Mouse (Mus musculus) thymus, adult 2 months (tissue): ENCODE measurements around the gene Paqr9. TPM values are rescaled to one million over a fixed set of nuclear protein-coding genes. Genes with fewer than 3 reads are reported as not detected.

Source experiments
- DNase-seq: peaks from one replicate; pipeline ENCODE4 v3.0.0; 2021
- H3K27ac ChIP-seq: fragments of 200-500 bp; 2 replicates; pipeline ENCODE4 v1.5.1; 2012; ENCODE audit warnings: low read length, control low read depth; ENCODE audit not compliant: control insufficient read depth, insufficient read depth
- H3K27me3 ChIP-seq: fragments of 200-500 bp; 2 replicates; pipeline ENCODE4 v1.6.1; 2012; ENCODE audit warnings: mild to moderate bottlenecking, low read length, moderate library complexity, mixed read lengths; ENCODE audit not compliant: control insufficient read depth, insufficient read depth
- H3K36me3 ChIP-seq: fragments of 200-500 bp; 2 replicates; pipeline ENCODE4 v1.6.1; 2012; ENCODE audit warnings: mild to moderate bottlenecking, low read length, moderate library complexity; ENCODE audit not compliant: control insufficient read depth, insufficient read depth
- H3K4me1 ChIP-seq: fragments of 200-500 bp; replicated peaks from 2 replicates; pipeline ENCODE4 v1.6.1; 2012; ENCODE audit warnings: low read length; ENCODE audit not compliant: control insufficient read depth, insufficient read depth
- H3K4me3 ChIP-seq: fragments of 200-500 bp; 2 replicates; pipeline ENCODE4 v1.5.1; 2012; ENCODE audit warnings: mild to moderate bottlenecking, low read length, control low read depth, moderate library complexity; ENCODE audit not compliant: control insufficient read depth, insufficient read depth
- CTCF ChIP-seq: fragments of 200-500 bp; IDR thresholded peaks from 2 replicates; pipeline ENCODE4 v1.5.1; 2012; ENCODE audit warnings: mild to moderate bottlenecking, control low read depth, low read length, moderate library complexity, borderline replicate concordance; ENCODE audit not compliant: control insufficient read depth, poor library complexity, insufficient read depth; ENCODE audit errors: extremely low read depth
- POLR2A ChIP-seq: fragments of 200-500 bp; IDR thresholded peaks from 2 replicates; pipeline ENCODE4 v1.6.1; 2012; ENCODE audit warnings: mild to moderate bottlenecking, low read length, control low read depth, moderate library complexity; ENCODE audit not compliant: control insufficient read depth, poor library complexity, insufficient read depth; ENCODE audit errors: extremely low read depth
- WGBS: fragments of 180-500 bp; shearing (Covaris S2); methylation state at CpG from one replicate; pipeline ENCODE4 v1.1.7; 2018; 5-methylcytosine and 5-hydroxymethylcytosine counted together
- polyA plus RNA-seq: library from polyadenylated mRNA; depleted of rRNA; stranded (reverse); fragments of >200 nt; gene quantifications from 2 replicates; pipeline ENCODE4 v1.2.3, GENCODE M21; 2012

Paqr9 gene
- polyA plus RNA-seq, 1 experiment, result 4.9 TPM

DNA sequence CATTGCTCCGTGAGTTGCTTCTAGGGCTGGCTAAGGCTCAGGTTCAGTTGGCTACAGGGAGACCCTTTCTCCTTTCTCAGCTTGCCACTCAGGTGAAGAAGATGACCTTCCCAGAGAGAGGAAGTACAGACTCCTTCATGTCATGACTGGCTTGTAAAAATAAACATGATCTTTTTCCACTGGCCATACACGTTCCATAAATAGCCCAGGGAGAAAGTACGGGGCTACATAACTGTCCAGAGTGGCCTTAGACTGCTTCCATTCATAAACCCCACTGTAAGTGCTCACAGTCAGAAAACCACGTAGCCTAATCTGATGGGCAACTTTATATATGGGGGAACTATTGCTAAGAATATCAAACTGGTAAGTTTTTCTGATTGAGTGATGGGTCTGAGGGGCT, 4.6 kb downstream of the Paqr9 start:
- TF ChIP-seq POLR2A (no peak), CTCF (no peak)
- H3K36me3 ChIP-seq, result no peaks in the 10 kb centered on the region
- peaks cover 3% of the 10 kb centered on the region; the same call in 1 of the 2 replicates for H3K27me3 ChIP-seq
- no peaks in the 10 kb centered on the region; the same call in 1 of the 2 replicates for H3K4me1 ChIP-seq
- 80% methylated on average over 4 of the region's 4 CpGs for WGBS
- H3K27ac ChIP-seq, result no peak overlapping the region
- no peak for DNase-seq
- no peak overlapping the region for H3K4me3 ChIP-seq

DNA sequence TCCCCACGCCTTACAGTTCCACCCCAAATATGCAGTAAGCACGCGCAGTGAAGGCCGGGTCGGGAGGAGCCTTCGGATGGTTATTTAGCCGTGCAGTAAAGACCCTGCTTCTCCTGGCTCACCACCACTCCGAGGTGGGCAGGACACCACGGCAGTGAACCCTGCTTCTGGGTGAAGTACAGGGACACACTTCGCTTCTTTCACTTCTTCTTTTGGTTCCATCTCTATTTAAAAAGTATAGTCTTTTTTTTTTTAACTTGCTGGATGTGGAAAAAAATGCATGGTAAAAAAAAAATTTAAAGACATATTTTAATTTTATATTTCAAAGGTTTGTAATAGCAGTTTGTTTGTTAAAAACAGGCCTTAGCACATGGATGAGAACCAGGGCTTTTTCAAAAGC, 6.9 kb downstream of the Paqr9 start:
- 73% methylated on average over 10 of the region's 10 CpGs for WGBS
- H3K4me1 ChIP-seq, result no peaks in the 10 kb centered on the region
- H3K36me3 ChIP-seq, result no peaks in the 10 kb centered on the region
- DNase-seq, result no peak
- TF ChIP-seq CTCF (no peak), POLR2A (no peak)
- H3K27ac ChIP-seq, result no peak overlapping the region
- 0 out of 2 replicates have a peak, but pooled peaks cover 2% of the 10 kb centered on the region for H3K27me3 ChIP-seq
- no peak overlapping the region for H3K4me3 ChIP-seq

GRCm38 (mm10) chr9:95566931-95567330, 7.5 kb downstream of the Paqr9 start:
- Histone ChIP-seq H3K4me1 (no peaks in the 10 kb centered on the region), H3K27me3 (0 out of 2 replicates have a peak, but pooled peaks cover 2% of the 10 kb centered on the region), H3K36me3 (no peaks in the 10 kb centered on the region), H3K27ac (no peak overlapping the region), H3K4me3 (no peak overlapping the region)
- 64% methylated on average over 5 of the region's 5 CpGs for WGBS
- no peak for DNase-seq
- TF ChIP-seq CTCF, result no peak
- TF ChIP-seq POLR2A, result no peak

GRCm38 (mm10) chr9:95569249-95569648, 9.8 kb downstream of the Paqr9 start:
- Histone ChIP-seq H3K4me3 (no peak overlapping the region), H3K27me3 (no peaks in the 10 kb centered on the region), H3K27ac (no peak overlapping the region), H3K36me3 (no peaks in the 10 kb centered on the region), H3K4me1 (no peaks in the 10 kb centered on the region)
- DNase-seq, result no peak
- WGBS, result 92% methylated on average over 5 of the region's 5 CpGs
- no peak for TF ChIP-seq CTCF
- TF ChIP-seq POLR2A, result no peak

- 94% methylated on average over 5 of the region's 5 CpGs for WGBS
- H3K4me1 ChIP-seq, result no peaks in the 10 kb centered on the region
These were observed 10.5 kb downstream of the Paqr9 start for GRCm38 (mm10) chr9:95569966-95570365.

GRCm38 (mm10) chr9:95570604-95571003, 11.1 kb downstream of the Paqr9 start:
- TF ChIP-seq CTCF, result no peak
- TF ChIP-seq POLR2A, result no peak
- Histone ChIP-seq H3K4me1 (no peaks in the 10 kb centered on the region), H3K27ac (no peak overlapping the region), H3K4me3 (no peak overlapping the region), H3K36me3 (no peaks in the 10 kb centered on the region), H3K27me3 (no peaks in the 10 kb centered on the region)
- no peak for DNase-seq
- WGBS, result 91% methylated on average over 4 of the region's 4 CpGs

More at GRCm38 (mm10) chr9:95569966-95570365, 10.5 kb downstream of the Paqr9 start:
- H3K27me3 ChIP-seq, result no peaks in the 10 kb centered on the region
- no peak for DNase-seq
- H3K27ac ChIP-seq, result no peak overlapping the region
- TF ChIP-seq CTCF (no peak), POLR2A (no peak)
- H3K36me3 ChIP-seq, result no peaks in the 10 kb centered on the region
- H3K4me3 ChIP-seq, result no peak overlapping the region

- TF ChIP-seq POLR2A (no peak), CTCF (no peak)
- 89% methylated on average over 4 of the region's 4 CpGs for WGBS
- H3K27ac ChIP-seq, result no peak overlapping the region
- no peak for DNase-seq
- no peak overlapping the region for H3K4me3 ChIP-seq
- no peaks in the 10 kb centered on the region for H3K27me3 ChIP-seq
- no peaks in the 10 kb centered on the region for H3K36me3 ChIP-seq
- H3K4me1 ChIP-seq, result no peaks in the 10 kb centered on the region
These were observed 12.0 kb downstream of the Paqr9 start for GRCm38 (mm10) chr9:95571494-95571893.
